Comparison of ENCODE assay signal across 12 mouse cellular contexts in genomic region chr11:112238960-112239884, GRCm38 (mm10).
DNase-seq lines count a peak whose midpoint lies in the region; ATAC-seq and TF ChIP-seq lines count a peak whose summit lies in the region.
"Had no signal": no experiment of that assay in that cellular context is flagged by ENCODE, and none has a peak within 500 bp of the region (broad histone marks: within the 10 kb centered on the region; RNA-seq: fewer than 3 reads in every experiment).

No protein-coding gene starts in this region.

- peak; percentile 67; the same call in 1 of the 2 replicates for ATAC-seq in limb, embryonic 13.5 days (ENCODE audit: low FRiP score, low read depth)
- ATAC-seq in neural tube, embryonic 15.5 days (ENCODE audit: low FRiP score) = no peak

- H3K9me3 ChIP-seq in limb, embryonic 13.5 days = no peaks in the 10 kb centered on the region
- H3K9me3 ChIP-seq in neural tube, embryonic 15.5 days (replicated peaks) = no peaks in the 10 kb centered on the region

- no peaks in the 10 kb centered on the region for H3K27me3 ChIP-seq in kidney, adult 2 months (replicated peaks; ENCODE audit: control insufficient read depth, insufficient read depth, low read length)
- H3K27me3 ChIP-seq in limb, embryonic 13.5 days = no peaks in the 10 kb centered on the region
- H3K27me3 ChIP-seq in neural tube, embryonic 15.5 days (replicated peaks) = no peaks in the 10 kb centered on the region; the same call in 1 of the 2 replicates

- H3K36me3 ChIP-seq in kidney, adult 2 months (ENCODE audit: control insufficient read depth, insufficient read depth, low read length) = no peaks in the 10 kb centered on the region
- H3K36me3 ChIP-seq in limb, embryonic 13.5 days = no peaks in the 10 kb centered on the region
- H3K36me3 ChIP-seq in neural tube, embryonic 15.5 days = no peaks in the 10 kb centered on the region

- WGBS in kidney, adult 2 months = 24% methylated on average over 19 of the region's 19 CpGs
- 17% methylated on average over 19 of the region's 19 CpGs for WGBS in limb, embryonic 13.5 days
- WGBS in neural tube, embryonic 15.5 days = 70% methylated on average over 19 of the region's 19 CpGs

- no peak overlapping the region for H3K4me3 ChIP-seq in kidney, adult 2 months (ENCODE audit: insufficient read depth, low read depth, low read length)
- peak overlapping the region; percentile 11; the same call in 1 of the 2 replicates for H3K4me3 ChIP-seq in limb, embryonic 13.5 days
- no peak overlapping the region for H3K4me3 ChIP-seq in neural tube, embryonic 15.5 days (replicated peaks)

- TF ChIP-seq POLR2A in kidney, adult 2 months (IDR thresholded peaks at IDR 0.05; ENCODE audit: low read depth, low read length) = no peak

- TF ChIP-seq CTCF in kidney, adult 2 months (conservative IDR thresholded peaks at IDR 0.05; ENCODE audit: insufficient read depth, insufficient read length, low read depth, low read length) = no peak

- DNase-seq in cerebellum, adult 9-10 months = peak; percentile 5
- no peak for DNase-seq in cerebellum, postnatal 4 days (ENCODE audit: low spot score in 2 of 2)
- peak; percentile 20 to 29 for DNase-seq in cerebellum, postnatal 14 days
- peak; percentile 9 for DNase-seq in kidney, adult 2 months
- DNase-seq in lung, postnatal 4 days = no peak
- no peak for DNase-seq in lung, adult 18-20 months
- DNase-seq: adrenal gland, adult 8-10 months; lung, embryonic 14.5 days; thymus, postnatal 14 days had no signal

- H3K4me2 ChIP-seq in limb, embryonic 13.5 days (replicated peaks) = peak overlapping the region; percentile 50
- H3K4me2 ChIP-seq in neural tube, embryonic 15.5 days = no peak overlapping the region
- H3K4me2 ChIP-seq: lung, embryonic 14.5 days; midbrain, embryonic 11.5 days had no signal

- no peak overlapping the region for H3K9ac ChIP-seq in limb, embryonic 13.5 days
- H3K9ac ChIP-seq in neural tube, embryonic 15.5 days (replicated peaks) = no peak overlapping the region
- H3K9ac ChIP-seq: lung, embryonic 14.5 days had no signal

- no peak overlapping the region for H3K27ac ChIP-seq in kidney, adult 2 months (ENCODE audit: insufficient read depth, low read depth, low read length)
- H3K27ac ChIP-seq in limb, embryonic 13.5 days = peak overlapping the region; percentile 6; the same call in 1 of the 2 replicates
- no peak overlapping the region for H3K27ac ChIP-seq in neural tube, embryonic 15.5 days (replicated peaks)

- H3K4me1 ChIP-seq in kidney, adult 2 months (ENCODE audit: control insufficient read depth, insufficient read depth, low read length) = no peaks in the 10 kb centered on the region
- peaks cover 15% of the 10 kb centered on the region for H3K4me1 ChIP-seq in limb, embryonic 13.5 days
- no peaks in the 10 kb centered on the region for H3K4me1 ChIP-seq in neural tube, embryonic 15.5 days

Comparison
In these comparisons a context has a peak if more than half of its experiments do, and no peak if none do; other contexts are left out.
1. DNase-seq: peak in cerebellum, adult 9-10 months (single experiment), cerebellum, postnatal 14 days (2 of 2) and kidney, adult 2 months (single experiment); none in cerebellum, postnatal 4 days (0 of 2), lung, postnatal 4 days (0 of 2) and lung, adult 18-20 months (0 of 2).